Mouse (Mus musculus) testis, adult 2 months (tissue): ENCODE measurements around the gene Shcbp1l.

Experiments used
- CTCF ChIP-seq: fragments of 200-500 bp; IDR thresholded peaks from 2 replicates; pipeline ENCODE4 v1.5.1; 2012; ENCODE audit warnings: low read depth, mild to moderate bottlenecking, inconsistent platforms, low read length, moderate library complexity; ENCODE audit not compliant: control insufficient read depth, insufficient read depth, insufficient replicate concordance
- POLR2A ChIP-seq: fragments of 200-500 bp; IDR thresholded peaks from 2 replicates; pipeline ENCODE4 v1.6.1; 2012; ENCODE audit warnings: low read depth, mild to moderate bottlenecking, inconsistent platforms, low read length, moderate library complexity; ENCODE audit not compliant: control insufficient read depth

- no peak for TF ChIP-seq POLR2A
- TF ChIP-seq CTCF, result no peak
Measured at GRCm38 (mm10) chr1:153411723-153412122, 13.2 kb upstream of the Shcbp1l start.
